Mouse (Mus musculus): ENCODE data around the gene Acan.
A peak's percentile ranks its signal among the peaks of the same experiment; 100 is the strongest.

The Acan gene

GRCm38 (mm10) chr7:79139891-79140591, 86.8 kb downstream of the Acan start:
- DNase-seq = no peak

GRCm38 (mm10) chr7:79140897-79141296, 87.6 kb downstream of the Acan start:
- DNase-seq = peak; percentile 38

GRCm38 (mm10) chr7:79147011-79147837, 93.9 kb downstream of the Acan start:
- no peak for DNase-seq

GRCm38 (mm10) chr7:79147931-79148653, 94.8 kb downstream of the Acan start:
- DNase-seq = no peak

GRCm38 (mm10) chr7:79148711-79149266, 95.5 kb downstream of the Acan start, which contains the start of gene Mfge8:
Gene Mfge8, minus strand, starts transcription at chr7:79149060.
- DNase-seq = peak; percentile 45

GRCm38 (mm10) chr7:79149522-79149921, 96.2 kb downstream of the Acan start:
- no peak for DNase-seq

GRCm38 (mm10) chr7:79159406-79159805, 106.1 kb downstream of the Acan start:
- DNase-seq = no peak
